Mouse (Mus musculus) cortical plate, adult 2 months (tissue): ENCODE results near the gene Entpd7.

ENCODE experiments used
- CTCF ChIP-seq: fragments of 200-500 bp; IDR thresholded peaks from 2 replicates; pipeline ENCODE4 v1.5.1; 2011; ENCODE audit warnings: mild to moderate bottlenecking, control low read depth, low read length; ENCODE audit not compliant: insufficient read depth; ENCODE audit errors: extremely low read depth
- POLR2A ChIP-seq: fragments of 200-500 bp; IDR thresholded peaks from 2 replicates; pipeline ENCODE4 v1.6.1; 2011; ENCODE audit warnings: mild to moderate bottlenecking, low read length, control low read depth; ENCODE audit not compliant: insufficient read depth; ENCODE audit errors: extremely low read depth

DNA sequence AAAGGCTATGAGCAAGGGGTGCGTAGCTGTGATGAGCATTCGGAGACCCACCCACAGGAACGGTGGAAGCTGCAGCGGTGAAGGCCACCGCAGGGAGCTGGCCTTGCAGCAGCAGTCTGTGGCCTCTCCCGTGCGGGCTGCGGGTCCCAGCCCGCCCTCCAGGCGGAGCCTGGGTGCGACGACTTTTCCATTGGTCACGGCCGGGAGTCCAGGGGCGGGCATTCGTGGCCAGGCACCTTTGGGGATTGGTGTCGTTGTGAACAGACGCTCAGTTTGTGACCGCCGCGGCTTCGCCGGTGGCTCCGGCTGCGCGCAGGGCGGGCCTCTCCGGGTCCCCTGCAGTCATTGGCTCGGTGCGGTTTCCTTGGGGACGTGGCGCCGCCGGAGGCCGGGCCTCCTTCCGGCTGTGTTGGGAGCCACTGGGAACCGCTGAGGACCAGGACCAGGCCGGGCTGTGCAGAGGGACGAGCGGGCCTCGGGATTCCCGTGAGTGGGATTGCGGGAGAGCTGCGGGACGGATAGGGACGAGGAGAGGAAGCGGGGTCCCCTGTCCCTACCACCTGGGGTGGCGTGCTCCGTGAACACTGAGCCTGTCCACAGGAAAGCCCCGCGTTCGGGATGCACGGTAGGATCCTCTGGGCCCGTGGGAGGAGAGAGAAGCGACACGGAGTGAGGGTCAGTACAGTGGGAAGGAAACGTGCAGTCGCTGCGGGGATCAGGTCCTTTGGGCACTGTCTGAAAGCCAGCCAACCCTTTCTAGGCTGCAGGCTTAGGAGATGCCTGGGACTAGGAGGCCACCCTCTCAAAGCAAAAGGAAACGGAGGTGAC is at the start of gene Entpd7:
- TF ChIP-seq CTCF: no peak
- peak; percentile 94 for TF ChIP-seq POLR2A
